Mouse (Mus musculus) megakaryocyte progenitor cell, adult 5-6 weeks (primary cell): ENCODE data around the gene Uqcc2. TPM values are rescaled to one million over a fixed set of nuclear protein-coding genes. Genes with fewer than 3 reads are reported as not detected.

ENCODE experiments used
- ATAC-seq: replicated peaks from 2 replicates; pipeline ENCODE4 v1.8.0; 2016; ENCODE audit warnings: mild to moderate bottlenecking, moderate TSS enrichment, inconsistent platforms; ENCODE audit not compliant: poor library complexity
- total RNA-seq, 2 experiments: library from RNA; stranded (forward) in 1 of 2; stranded (reverse) in 1 of 2; fragments of 157-497, 149-512 nt in 1 of 2; fragments of 200-1000 nt in 1 of 2; gene quantifications; 2 replicates each; pipeline versions ENCODE4 v1.2.3 to v1.2.4; 2015 to 2017

Uqcc2 gene
- total RNA-seq (2015) (134 and 138 TPM in 2 replicates), total RNA-seq (2017) (154 and 170 TPM in 2 replicates)

- peak; percentile 88 for ATAC-seq
Observed at GRCm38 (mm10) chr17:27133551-27134141, at the start of gene Uqcc2. TSS of gene Uqcc2 (minus strand) at chr17:27133916.

- ATAC-seq: no peak
Observed at GRCm38 (mm10) chr17:27182401-27182800, 48.7 kb upstream of the Uqcc2 start.

- ATAC-seq: no peak
Observed at GRCm38 (mm10) chr17:27181666-27182065, 48.0 kb upstream of the Uqcc2 start.

GRCm38 (mm10) chr17:27179681-27180280, 46.1 kb upstream of the Uqcc2 start:
- peak; percentile 13; the same call in 1 of the 2 replicates for ATAC-seq

GRCm38 (mm10) chr17:27178427-27179177, 44.9 kb upstream of the Uqcc2 start:
- peak; percentile 61 for ATAC-seq

GRCm38 (mm10) chr17:27178019-27178418, 44.3 kb upstream of the Uqcc2 start:
- no peak for ATAC-seq

GRCm38 (mm10) chr17:27176754-27177153, 43.0 kb upstream of the Uqcc2 start:
- ATAC-seq: no peak

GRCm38 (mm10) chr17:27176287-27176686, 42.6 kb upstream of the Uqcc2 start:
- no peak for ATAC-seq

GRCm38 (mm10) chr17:27175196-27175874, 41.6 kb upstream of the Uqcc2 start:
- ATAC-seq: no peak

GRCm38 (mm10) chr17:27173715-27174114, 40.0 kb upstream of the Uqcc2 start:
- peak; percentile 59 for ATAC-seq

GRCm38 (mm10) chr17:27172459-27172858, 38.7 kb upstream of the Uqcc2 start:
- ATAC-seq: no peak

GRCm38 (mm10) chr17:27171121-27171520, 37.4 kb upstream of the Uqcc2 start:
- ATAC-seq: no peak

GRCm38 (mm10) chr17:27169952-27170695, 36.4 kb upstream of the Uqcc2 start:
- ATAC-seq: peak; percentile 38; the same call in 1 of the 2 replicates

- no peak for ATAC-seq
Observed at GRCm38 (mm10) chr17:27168569-27168968, 34.9 kb upstream of the Uqcc2 start.

- ATAC-seq: no peak
Observed at GRCm38 (mm10) chr17:27167545-27167944, 33.8 kb upstream of the Uqcc2 start, which contains the start of gene Ip6k3. TSS of gene Ip6k3 (minus strand) at chr17:27167795.

- no peak for ATAC-seq
Observed at GRCm38 (mm10) chr17:27166901-27167300, 33.2 kb upstream of the Uqcc2 start.

- 0 out of 2 replicates have a peak, but pooled peaks have one; percentile 39 for ATAC-seq
Observed at GRCm38 (mm10) chr17:27165054-27165773, 31.5 kb upstream of the Uqcc2 start.

GRCm38 (mm10) chr17:27160905-27161304, 27.2 kb upstream of the Uqcc2 start:
- ATAC-seq: no peak

- ATAC-seq: no peak
Observed at GRCm38 (mm10) chr17:27159169-27159568, 25.5 kb upstream of the Uqcc2 start.

GRCm38 (mm10) chr17:27158439-27158838, 24.7 kb upstream of the Uqcc2 start:
- ATAC-seq: no peak
